Mouse (Mus musculus) CH12.LX (cell line): ENCODE results near the gene Cbwd1.

Experiments used
- CHD1 ChIP-seq: IDR thresholded peaks from 2 replicates; pipeline ENCODE4 v1.6.1; 2012; ENCODE audit warnings: low read depth, low read length, improper control_type of control experiment, inconsistent platforms
- CTCF ChIP-seq, 2 experiments: IDR thresholded peaks in 1 of 2; conservative IDR thresholded peaks in 1 of 2; 2 replicates each; pipeline ENCODE4 v1.5.1; 2011 to 2012; ENCODE audit warnings: low read depth in 2 of 2, low read length in 2 of 2, improper control_type of control experiment in 1 of 2, inconsistent platforms in 1 of 2, mild to moderate bottlenecking in 1 of 2, moderate library complexity in 1 of 2
- EP300 ChIP-seq: IDR thresholded peaks from 2 replicates; pipeline ENCODE4 v1.6.1; 2011; ENCODE audit warnings: low read length, improper control_type of control experiment
- KAT2A ChIP-seq: IDR thresholded peaks from 2 replicates; pipeline ENCODE4 v1.6.1; 2012; ENCODE audit warnings: low read length, improper control_type of control experiment, inconsistent platforms; ENCODE audit not compliant: insufficient replicate concordance
- MAX ChIP-seq: IDR thresholded peaks from 2 replicates; pipeline ENCODE4 v1.6.1; 2011; ENCODE audit warnings: low read length, improper control_type of control experiment
- RCOR1 ChIP-seq: conservative IDR thresholded peaks from 2 replicates; pipeline ENCODE4 v1.6.1; 2012; ENCODE audit warnings: low read depth, mild to moderate bottlenecking, inconsistent platforms, low read length, improper control_type of control experiment
- USF1 ChIP-seq: IDR thresholded peaks from 2 replicates; pipeline ENCODE4 v1.6.1; 2014; ENCODE audit warnings: low read depth, mild to moderate bottlenecking, inconsistent platforms, low read length, improper control_type of control experiment

- TF ChIP-seq USF1 (no peak), MAX (no peak), CTCF (conservative IDR thresholded peaks at IDR 0.05 in 1 of 2, IDR thresholded peaks at IDR 0.05 in 1 of 2; ENCODE audit: low read depth in 2 of 2, low read length in 2 of 2) (no peak), EP300 (no peak), RCOR1 (no peak), CHD1 (no peak), KAT2A (no peak)
Measured at GRCm38 (mm10) chr19:24873873-24874272, 87.5 kb downstream of the Cbwd1 start.
